Mouse (Mus musculus) heart, embryonic 15.5 days (tissue): ENCODE results near the gene Gpatch8. TPM values are rescaled to one million over a fixed set of nuclear protein-coding genes. Genes with fewer than 3 reads are reported as not detected.

Source experiments
- ATAC-seq: fragments of 200-750 bp; cut with Nextera tagmentation; replicated peaks from 2 replicates; pipeline ENCODE4 v1.8.0; 2017; ENCODE audit warnings: low read depth, moderate TSS enrichment; ENCODE audit not compliant: insufficient number of reproducible peaks, insufficient read depth, low FRiP score
- H3K27ac ChIP-seq: fragments of 300-500 bp; sonication (generic); 2 replicates; pipeline ENCODE4 v1.5.1; 2015; ENCODE audit warnings: mild to moderate bottlenecking, inconsistent platforms
- H3K27me3 ChIP-seq: fragments of 300-500 bp; sonication (generic); 2 replicates; pipeline ENCODE4 v1.6.1; 2015; ENCODE audit warnings: inconsistent platforms
- H3K36me3 ChIP-seq: fragments of 300-500 bp; sonication (generic); 2 replicates; pipeline ENCODE4 v1.6.1; 2015; ENCODE audit warnings: mild to moderate bottlenecking, inconsistent platforms
- H3K4me1 ChIP-seq: fragments of 300-500 bp; sonication (generic); replicated peaks from 2 replicates; pipeline ENCODE4 v1.6.1; 2015; ENCODE audit warnings: inconsistent platforms
- H3K4me2 ChIP-seq: fragments of 300-500 bp; sonication (generic); 2 replicates; pipeline ENCODE4 v1.6.1; 2015; ENCODE audit warnings: inconsistent platforms, mild to moderate bottlenecking, moderate library complexity
- H3K4me3 ChIP-seq: fragments of 300-500 bp; sonication (generic); 2 replicates; pipeline ENCODE4 v1.5.1; 2015; ENCODE audit warnings: mild to moderate bottlenecking, inconsistent platforms
- H3K9ac ChIP-seq: fragments of 300-500 bp; sonication (generic); 2 replicates; pipeline ENCODE4 v1.6.1; 2015; ENCODE audit warnings: mild to moderate bottlenecking, inconsistent platforms
- H3K9me3 ChIP-seq: fragments of 300-500 bp; sonication (generic); replicated peaks from 2 replicates; pipeline ENCODE4 v1.6.1; 2016; ENCODE audit warnings: inconsistent platforms
- WGBS: fragments of 180-500 bp; shearing (Covaris S2); methylation state at CpG from one replicate; pipeline ENCODE4 v1.1.7; 2015; ENCODE audit warnings: mixed read lengths; 5-methylcytosine and 5-hydroxymethylcytosine counted together
- polyA plus RNA-seq: library from polyadenylated mRNA; unstranded; fragments of >200 nt; fragmentation: Nextera tagmentation; extraction: Ambion mirVana; gene quantifications from 2 replicates; pipeline ENCODE4 v1.2.1, GENCODE M21; 2015

Gpatch8 gene
- polyA plus RNA-seq = 34.4 and 38.4 TPM in 2 replicates

- under 1% methylated on average over 40 of the region's 55 CpGs for WGBS
- Histone ChIP-seq H3K9me3 (no peaks in the 10 kb centered on the region), H3K27ac (peak within 1 kb of the TSS; percentile 91), H3K9ac (peak within 1 kb of the TSS; percentile 98), H3K4me3 (peak within 1 kb of the TSS; percentile 78), H3K36me3 (no peaks in the 10 kb centered on the region), H3K4me2 (peak within 1 kb of the TSS; percentile 74), H3K27me3 (no peaks in the 10 kb centered on the region), H3K4me1 (peaks cover 21% of the 10 kb centered on the region)
- peak; percentile 98 for ATAC-seq
Measured at GRCm38 (mm10) chr11:102556031-102556715, at the start of gene Gpatch8. Gene Gpatch8, minus strand, starts transcription at chr11:102556392.

GRCm38 (mm10) chr11:102604777-102605552 is 48.8 kb upstream of the Gpatch8 start:
- WGBS = under 1% methylated on average over 69 of the region's 74 CpGs
- peak overlapping the region; percentile 98 for H3K27ac ChIP-seq
- peaks cover 35% of the 10 kb centered on the region for H3K4me1 ChIP-seq
- H3K9ac ChIP-seq = peak overlapping the region; percentile 95
- ATAC-seq = peak; percentile 23; the same call in 1 of the 2 replicates
- H3K27me3 ChIP-seq = 0 out of 2 replicates have a peak, but pooled peaks cover 5% of the 10 kb centered on the region
- no peaks in the 10 kb centered on the region for H3K9me3 ChIP-seq
- H3K4me3 ChIP-seq = peak overlapping the region; percentile 88
- H3K4me2 ChIP-seq = peak overlapping the region; percentile 91
- no peaks in the 10 kb centered on the region for H3K36me3 ChIP-seq

- peak within 1 kb of the TSS; percentile 91 for H3K4me2 ChIP-seq
- peak within 1 kb of the TSS; percentile 95 for H3K9ac ChIP-seq
- H3K27ac ChIP-seq = peak within 1 kb of the TSS; percentile 98
- peak within 1 kb of the TSS; percentile 88 for H3K4me3 ChIP-seq
- no peaks in the 10 kb centered on the region for H3K9me3 ChIP-seq
- under 1% methylated on average over 31 of the region's 31 CpGs for WGBS
- peak; percentile 91 for ATAC-seq
- peaks cover 27% of the 10 kb centered on the region for H3K4me1 ChIP-seq
- H3K27me3 ChIP-seq = 0 out of 2 replicates have a peak, but pooled peaks cover 5% of the 10 kb centered on the region
- no peaks in the 10 kb centered on the region for H3K36me3 ChIP-seq
Measured at GRCm38 (mm10) chr11:102604010-102604584, 47.9 kb upstream of the Gpatch8 start, which contains the start of gene Fzd2. Gene Fzd2, plus strand, starts transcription at chr11:102604396.

GRCm38 (mm10) chr11:102603496-102603850 is 47.3 kb upstream of the Gpatch8 start:
- H3K4me2 ChIP-seq = peak overlapping the region; percentile 91
- no peaks in the 10 kb centered on the region for H3K36me3 ChIP-seq
- H3K4me1 ChIP-seq = peaks cover 21% of the 10 kb centered on the region
- H3K9me3 ChIP-seq = no peaks in the 10 kb centered on the region
- 0 out of 2 replicates have a peak, but pooled peaks cover 5% of the 10 kb centered on the region for H3K27me3 ChIP-seq
- peak overlapping the region; percentile 98 for H3K27ac ChIP-seq
- under 1% methylated on average over 10 of the region's 10 CpGs for WGBS
- H3K4me3 ChIP-seq = peak overlapping the region; percentile 88
- ATAC-seq = peak; percentile 63
- H3K9ac ChIP-seq = peak overlapping the region; percentile 68

- Histone ChIP-seq H3K27me3 (0 out of 2 replicates have a peak, but pooled peaks cover 5% of the 10 kb centered on the region), H3K4me3 (peak overlapping the region; percentile 88), H3K9me3 (no peaks in the 10 kb centered on the region), H3K4me1 (peaks cover 15% of the 10 kb centered on the region), H3K4me2 (peak overlapping the region; percentile 91), H3K9ac (peak overlapping the region; percentile 68), H3K27ac (peak overlapping the region; percentile 98), H3K36me3 (no peaks in the 10 kb centered on the region)
- WGBS = 7% methylated on average over 13 of the region's 13 CpGs
- no peak for ATAC-seq
Measured at GRCm38 (mm10) chr11:102602816-102603495, 46.8 kb upstream of the Gpatch8 start.

GRCm38 (mm10) chr11:102599912-102600311 is 43.7 kb upstream of the Gpatch8 start:
- 86% methylated on average over 3 of the region's 3 CpGs for WGBS
- ATAC-seq = no peak
- Histone ChIP-seq H3K9ac (no peak overlapping the region), H3K27ac (no peak overlapping the region), H3K27me3 (0 out of 2 replicates have a peak, but pooled peaks cover 2% of the 10 kb centered on the region), H3K4me3 (no peak overlapping the region), H3K4me2 (no peak overlapping the region), H3K36me3 (no peaks in the 10 kb centered on the region), H3K9me3 (no peaks in the 10 kb centered on the region), H3K4me1 (peaks cover 11% of the 10 kb centered on the region)

- no peak overlapping the region for H3K4me2 ChIP-seq
- H3K4me3 ChIP-seq = no peak overlapping the region
- 39% methylated on average over 4 of the region's 4 CpGs for WGBS
- peaks cover 6% of the 10 kb centered on the region for H3K4me1 ChIP-seq
- H3K27ac ChIP-seq = peak overlapping the region; percentile 22
- H3K9ac ChIP-seq = no peak overlapping the region
- H3K36me3 ChIP-seq = no peaks in the 10 kb centered on the region
- no peaks in the 10 kb centered on the region for H3K27me3 ChIP-seq
- no peaks in the 10 kb centered on the region for H3K9me3 ChIP-seq
- peak; percentile 43; the same call in 1 of the 2 replicates for ATAC-seq
Measured at GRCm38 (mm10) chr11:102595341-102595820, 39.2 kb upstream of the Gpatch8 start.

- 91% methylated on average over 3 of the region's 3 CpGs for WGBS
- H3K36me3 ChIP-seq = no peaks in the 10 kb centered on the region
Measured at GRCm38 (mm10) chr11:102587554-102587953, 31.4 kb upstream of the Gpatch8 start.

GRCm38 (mm10) chr11:102586445-102587130 is 30.4 kb upstream of the Gpatch8 start:
- 95% methylated on average over 4 of the region's 4 CpGs for WGBS
- Histone ChIP-seq H3K9me3 (no peaks in the 10 kb centered on the region), H3K27me3 (no peaks in the 10 kb centered on the region), H3K4me3 (no peak overlapping the region), H3K36me3 (no peaks in the 10 kb centered on the region), H3K9ac (no peak overlapping the region), H3K4me1 (peaks cover 15% of the 10 kb centered on the region), H3K4me2 (no peak overlapping the region), H3K27ac (no peak overlapping the region)
- no peak for ATAC-seq

More at GRCm38 (mm10) chr11:102587554-102587953, 31.4 kb upstream of the Gpatch8 start:
- H3K27ac ChIP-seq = no peak overlapping the region
- H3K4me2 ChIP-seq = no peak overlapping the region
- no peak overlapping the region for H3K4me3 ChIP-seq
- no peaks in the 10 kb centered on the region for H3K27me3 ChIP-seq
- H3K9me3 ChIP-seq = no peaks in the 10 kb centered on the region
- ATAC-seq = no peak
- peaks cover 6% of the 10 kb centered on the region for H3K4me1 ChIP-seq
- no peak overlapping the region for H3K9ac ChIP-seq

- H3K36me3 ChIP-seq = no peaks in the 10 kb centered on the region
- peaks cover 42% of the 10 kb centered on the region for H3K4me1 ChIP-seq
- no peak overlapping the region for H3K9ac ChIP-seq
- no peak for ATAC-seq
- H3K27ac ChIP-seq = peak overlapping the region; percentile 82
- no peak overlapping the region for H3K4me3 ChIP-seq
- 10% methylated on average over 5 of the region's 5 CpGs for WGBS
- H3K4me2 ChIP-seq = peak overlapping the region; percentile 33; the same call in 1 of the 2 replicates
- H3K9me3 ChIP-seq = no peaks in the 10 kb centered on the region
- H3K27me3 ChIP-seq = no peaks in the 10 kb centered on the region
Measured at GRCm38 (mm10) chr11:102582736-102583135, 26.5 kb upstream of the Gpatch8 start.
